Mouse (Mus musculus): ENCODE measurements around the gene Mgll.

DNA sequence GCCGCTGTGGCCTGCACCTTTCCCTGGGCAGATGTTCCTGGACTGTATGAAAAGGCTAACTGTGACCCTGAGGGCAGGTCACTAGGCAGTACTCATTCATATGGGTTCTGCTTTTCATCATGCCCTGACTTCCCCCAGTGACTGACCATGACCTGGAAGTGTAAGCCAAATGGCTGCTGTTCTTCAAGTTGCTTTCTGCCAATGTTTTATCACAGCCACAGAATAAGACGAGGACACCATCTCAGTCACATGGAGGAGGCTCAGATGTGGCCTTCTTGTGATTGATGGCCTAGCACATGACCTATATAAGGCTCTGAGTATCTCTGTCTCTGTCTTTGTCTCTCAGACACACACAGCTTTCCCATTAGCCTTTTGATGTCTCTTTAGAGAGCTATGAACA lies 123.4 kb downstream of the Mgll start:
- TF ChIP-seq POLR2A (IDR thresholded peaks at IDR 0.05; ENCODE audit: insufficient read depth, low read depth, low read length) (no peak), CTCF (IDR thresholded peaks at IDR 0.05; ENCODE audit: insufficient read depth, low read depth, low read length) (no peak)

Data from olfactory bulb, adult 2 months (tissue).